Mouse (Mus musculus): ENCODE data around the gene Afg1l. TPM values are rescaled to one million over a fixed set of nuclear protein-coding genes. Genes with fewer than 3 reads are reported as not detected.

Gene Afg1l
- total and polyA plus RNA-seq, 3 experiments, result 22.3 to 31.3 (median 28.6) TPM

GRCm38 (mm10) chr10:42338456-42338855 lies 139.9 kb downstream of the Afg1l start:
- Histone ChIP-seq H3K27ac (no peak overlapping the region), H3K9ac (ENCODE audit: low read depth, low read length) (no peak overlapping the region), H3K4me3 (no peak overlapping the region), H3K79me2 (replicated peaks; ENCODE audit: control insufficient read depth, insufficient read depth, low read length) (no peaks in the 10 kb centered on the region), H3K27me3 (ENCODE audit: control insufficient read depth, insufficient read depth, low read length) (no peaks in the 10 kb centered on the region), H3K36me3 (ENCODE audit: control insufficient read depth, insufficient read depth, low read length) (no peaks in the 10 kb centered on the region), H3K4me1 (ENCODE audit: control insufficient read depth, insufficient read depth, low read length) (no peaks in the 10 kb centered on the region)
- WGBS, result 93% methylated on average over 9 of the region's 9 CpGs
- intact Hi-C loops (cut with DNase I), result no loop called here
- TF ChIP-seq EP300 (IDR thresholded peaks at IDR 0.05; ENCODE audit: insufficient read depth, low read depth, low read length), result no peak
- TF ChIP-seq POLR2A (IDR thresholded peaks at IDR 0.05; ENCODE audit: insufficient read depth, low read depth, low read length), result no peak
- no peak for TF ChIP-seq CTCF (IDR thresholded peaks at IDR 0.05)
- no peak for DNase-seq

GRCm38 (mm10) chr10:42327576-42327975 lies 150.8 kb downstream of the Afg1l start:
- DNase-seq, result no peak

GRCm38 (mm10) chr10:42325305-42325704 lies 153.1 kb downstream of the Afg1l start:
- WGBS, result 95% methylated on average over 10 of the region's 10 CpGs
- Histone ChIP-seq H3K4me1 (ENCODE audit: control insufficient read depth, insufficient read depth, low read length) (no peaks in the 10 kb centered on the region), H3K36me3 (ENCODE audit: control insufficient read depth, insufficient read depth, low read length) (no peaks in the 10 kb centered on the region), H3K79me2 (replicated peaks; ENCODE audit: control insufficient read depth, insufficient read depth, low read length) (no peaks in the 10 kb centered on the region), H3K27ac (no peak overlapping the region), H3K4me3 (no peak overlapping the region), H3K9ac (ENCODE audit: low read depth, low read length) (no peak overlapping the region), H3K27me3 (ENCODE audit: control insufficient read depth, insufficient read depth, low read length) (no peaks in the 10 kb centered on the region)
- TF ChIP-seq POLR2A (IDR thresholded peaks at IDR 0.05; ENCODE audit: insufficient read depth, low read depth, low read length) (no peak), CTCF (IDR thresholded peaks at IDR 0.05) (no peak), EP300 (IDR thresholded peaks at IDR 0.05; ENCODE audit: insufficient read depth, low read depth, low read length) (no peak)
- intact Hi-C loops (cut with DNase I), result loop anchor here (5.0 kb wide), 1 partner anchor 312 kb away; no protein-coding TSS in a partner anchor
- no peak for DNase-seq

More at GRCm38 (mm10) chr10:42327576-42327975, 150.8 kb downstream of the Afg1l start:
- no peaks in the 10 kb centered on the region for H3K79me2 ChIP-seq (replicated peaks; ENCODE audit: control insufficient read depth, insufficient read depth, low read length)
- WGBS, result 70% methylated on average over 8 of the region's 8 CpGs
- H3K4me1 ChIP-seq (ENCODE audit: control insufficient read depth, insufficient read depth, low read length), result no peaks in the 10 kb centered on the region
- no peak overlapping the region for H3K4me3 ChIP-seq
- intact Hi-C loops (cut with DNase I), result loop anchor here (5.0 kb wide), 1 partner anchor 310 kb away; no protein-coding TSS in a partner anchor
- no peak overlapping the region for H3K9ac ChIP-seq (ENCODE audit: low read depth, low read length)
- no peak for TF ChIP-seq EP300 (IDR thresholded peaks at IDR 0.05; ENCODE audit: insufficient read depth, low read depth, low read length)
- peak; percentile 60 for TF ChIP-seq CTCF (IDR thresholded peaks at IDR 0.05)
- no peak overlapping the region for H3K27ac ChIP-seq
- no peaks in the 10 kb centered on the region for H3K27me3 ChIP-seq (ENCODE audit: control insufficient read depth, insufficient read depth, low read length)
- H3K36me3 ChIP-seq (ENCODE audit: control insufficient read depth, insufficient read depth, low read length), result no peaks in the 10 kb centered on the region

- Histone ChIP-seq H3K9ac (ENCODE audit: low read depth, low read length) (no peak overlapping the region), H3K4me3 (no peak overlapping the region), H3K27me3 (ENCODE audit: control insufficient read depth, insufficient read depth, low read length) (no peaks in the 10 kb centered on the region), H3K4me1 (ENCODE audit: control insufficient read depth, insufficient read depth, low read length) (no peaks in the 10 kb centered on the region), H3K27ac (no peak overlapping the region), H3K36me3 (ENCODE audit: control insufficient read depth, insufficient read depth, low read length) (no peaks in the 10 kb centered on the region), H3K79me2 (replicated peaks; ENCODE audit: control insufficient read depth, insufficient read depth, low read length) (no peaks in the 10 kb centered on the region)
- TF ChIP-seq EP300 (IDR thresholded peaks at IDR 0.05; ENCODE audit: insufficient read depth, low read depth, low read length) (no peak), POLR2A (IDR thresholded peaks at IDR 0.05; ENCODE audit: insufficient read depth, low read depth, low read length) (no peak), CTCF (IDR thresholded peaks at IDR 0.05) (no peak)
- no peak for DNase-seq
- intact Hi-C loops (cut with DNase I), result no loop called here
Observed at GRCm38 (mm10) chr10:42323978-42324377, 154.4 kb downstream of the Afg1l start.

GRCm38 (mm10) chr10:42313222-42313786 lies 165.1 kb downstream of the Afg1l start:
- DNase-seq, result no peak
- no peaks in the 10 kb centered on the region; the same call in 1 of the 2 replicates for H3K4me1 ChIP-seq (ENCODE audit: control insufficient read depth, insufficient read depth, low read length)
- H3K4me3 ChIP-seq, result no peak overlapping the region
- TF ChIP-seq EP300 (IDR thresholded peaks at IDR 0.05; ENCODE audit: insufficient read depth, low read depth, low read length) (no peak), POLR2A (IDR thresholded peaks at IDR 0.05; ENCODE audit: insufficient read depth, low read depth, low read length) (no peak), CTCF (IDR thresholded peaks at IDR 0.05) (no peak)
- intact Hi-C loops (cut with DNase I), result no loop called here
- no peaks in the 10 kb centered on the region for H3K27me3 ChIP-seq (ENCODE audit: control insufficient read depth, insufficient read depth, low read length)
- WGBS, result 47% methylated on average over 22 of the region's 22 CpGs
- no peaks in the 10 kb centered on the region for H3K36me3 ChIP-seq (ENCODE audit: control insufficient read depth, insufficient read depth, low read length)
- no peak overlapping the region for H3K27ac ChIP-seq
- H3K79me2 ChIP-seq (replicated peaks; ENCODE audit: control insufficient read depth, insufficient read depth, low read length), result no peaks in the 10 kb centered on the region
- H3K9ac ChIP-seq (ENCODE audit: low read depth, low read length), result no peak overlapping the region

- H3K27ac ChIP-seq, result no peak overlapping the region
- WGBS, result 64% methylated on average over 1 of the region's 1 CpGs
- no peak for DNase-seq
- H3K36me3 ChIP-seq (ENCODE audit: control insufficient read depth, insufficient read depth, low read length), result no peaks in the 10 kb centered on the region
- H3K27me3 ChIP-seq (ENCODE audit: control insufficient read depth, insufficient read depth, low read length), result no peaks in the 10 kb centered on the region
- intact Hi-C loops (cut with DNase I), result no loop called here
- no peaks in the 10 kb centered on the region for H3K79me2 ChIP-seq (replicated peaks; ENCODE audit: control insufficient read depth, insufficient read depth, low read length)
- H3K4me3 ChIP-seq, result no peak overlapping the region
- H3K4me1 ChIP-seq (ENCODE audit: control insufficient read depth, insufficient read depth, low read length), result no peaks in the 10 kb centered on the region; the same call in 1 of the 2 replicates
- no peak overlapping the region for H3K9ac ChIP-seq (ENCODE audit: low read depth, low read length)
- TF ChIP-seq EP300 (IDR thresholded peaks at IDR 0.05; ENCODE audit: insufficient read depth, low read depth, low read length) (no peak), POLR2A (IDR thresholded peaks at IDR 0.05; ENCODE audit: insufficient read depth, low read depth, low read length) (no peak), CTCF (IDR thresholded peaks at IDR 0.05) (no peak)
Observed at GRCm38 (mm10) chr10:42312557-42312956, 165.8 kb downstream of the Afg1l start.

All from heart, adult 2 months (tissue).